Mouse (Mus musculus) cerebellum, postnatal 36 days (tissue): ENCODE results near the gene Uhmk1.
A peak's percentile ranks its signal among the peaks of the same experiment; 100 is the strongest.

Experiments
- DNase-seq, 2 experiments: peaks; one replicate each; pipeline ENCODE4 v3.0.0; 2021 to 2022; ENCODE audit warnings: mixed read lengths in 2 of 2

The Uhmk1 gene

DNA sequence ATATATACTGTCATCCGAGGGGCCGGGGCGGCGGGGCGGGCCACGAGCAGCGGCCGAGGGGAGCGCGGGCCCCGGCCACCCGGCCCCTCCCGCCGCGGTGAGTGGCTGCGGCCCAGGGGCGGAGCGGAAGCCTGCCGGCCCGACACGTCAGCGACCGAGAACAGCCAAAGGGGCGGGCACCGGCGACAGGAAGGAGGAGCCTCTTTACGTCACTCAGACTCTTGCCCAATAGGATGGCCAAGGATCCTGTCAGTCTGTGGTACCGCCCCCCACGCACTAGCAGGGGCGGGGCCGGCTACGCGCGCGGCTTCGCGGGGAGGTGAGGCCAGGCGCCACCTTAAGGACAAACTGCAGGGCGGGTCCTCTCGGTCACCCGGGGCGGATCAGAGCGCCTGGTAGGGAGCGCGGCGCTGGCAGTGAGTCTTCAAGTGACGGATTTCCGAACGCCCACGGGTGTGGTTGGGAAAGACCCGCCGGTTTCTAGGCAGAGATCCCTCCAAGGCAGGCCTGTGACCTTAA, 40.3 kb downstream of the Uhmk1 start, which contains the start of gene Uap1:
TSS of gene Uap1 (minus strand) at position 144 of the 519 bp plus-strand sequence.
- peak; percentile 95 to 97 for DNase-seq

DNA sequence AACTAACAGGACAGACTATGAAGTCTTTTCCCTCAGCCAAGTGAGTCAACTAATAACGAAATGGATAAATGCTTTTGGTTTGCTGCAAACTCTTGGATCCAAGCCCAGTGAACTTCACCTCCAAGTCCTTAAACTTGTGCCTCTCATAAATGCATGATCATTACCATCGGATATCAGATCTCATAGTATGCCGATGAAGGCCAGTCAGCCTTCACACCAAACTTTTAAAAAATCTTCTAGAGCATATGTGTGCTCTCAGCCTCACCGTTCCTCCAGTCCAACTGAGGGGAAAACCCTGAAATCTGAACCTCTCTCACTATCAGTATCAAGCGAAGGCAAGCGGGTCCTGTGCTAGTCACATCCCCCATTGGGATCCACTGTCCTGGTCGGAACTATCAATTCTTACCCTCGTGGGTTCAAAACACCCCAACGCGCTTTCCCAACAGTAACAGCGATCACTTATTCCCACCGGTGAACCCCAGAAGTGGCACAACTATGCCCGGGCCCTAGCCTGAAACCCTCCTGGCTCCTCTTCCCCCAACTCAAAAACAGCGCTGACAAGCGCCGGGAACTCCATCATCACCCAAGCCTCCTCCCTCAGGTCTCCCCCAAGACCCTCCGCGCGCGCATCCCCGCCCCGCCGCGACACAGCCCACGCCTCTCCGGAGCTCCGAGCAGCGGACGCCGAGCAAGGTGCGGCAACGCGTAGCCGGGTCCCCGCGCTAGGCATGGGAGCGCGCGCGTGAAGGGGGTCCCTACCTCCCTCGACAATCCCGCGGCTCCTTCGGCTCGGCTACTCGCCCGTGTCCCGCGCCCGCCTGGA, 41.0 kb downstream of the Uhmk1 start:
- peak in 1 of 2 experiments; percentile 39 for DNase-seq

DNA sequence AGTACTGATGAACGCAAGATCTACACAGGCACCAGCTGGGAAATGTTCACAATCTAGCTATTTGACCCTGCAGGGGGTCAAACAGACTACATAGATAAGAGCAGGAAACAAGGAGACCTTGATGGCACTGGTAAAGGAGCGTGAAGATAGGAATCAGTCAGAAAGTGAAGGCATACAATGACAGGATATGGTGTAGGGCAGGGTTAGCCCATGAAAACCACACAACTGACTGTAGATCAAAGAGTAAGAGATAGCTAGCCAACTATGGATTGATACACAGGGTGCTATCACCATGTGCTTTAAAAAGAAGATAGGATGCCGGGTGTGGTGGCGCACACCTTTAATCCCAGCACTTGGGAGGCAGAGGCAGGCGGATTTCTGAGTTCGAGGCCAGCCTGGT, 47.4 kb downstream of the Uhmk1 start:
- no peak for DNase-seq

DNA sequence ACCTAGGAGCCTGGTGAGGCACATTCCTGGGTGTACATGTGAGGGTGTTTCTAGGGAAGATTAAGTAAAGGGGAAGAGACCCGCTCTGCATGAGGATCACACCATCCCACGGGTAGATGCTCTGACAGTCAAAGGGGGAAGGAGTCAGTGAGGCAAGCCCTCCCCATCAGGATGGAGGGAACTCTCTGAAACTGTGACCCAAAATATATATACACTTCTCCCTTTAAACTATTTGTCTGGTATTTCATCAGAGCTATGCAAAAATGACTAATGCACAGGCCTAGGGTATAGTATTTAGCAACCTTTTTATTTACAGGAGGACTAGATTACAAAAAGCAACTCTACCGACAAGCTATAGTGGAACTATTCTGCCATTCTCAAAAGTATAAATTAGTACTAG, 50.3 kb downstream of the Uhmk1 start:
- DNase-seq = no peak

DNA sequence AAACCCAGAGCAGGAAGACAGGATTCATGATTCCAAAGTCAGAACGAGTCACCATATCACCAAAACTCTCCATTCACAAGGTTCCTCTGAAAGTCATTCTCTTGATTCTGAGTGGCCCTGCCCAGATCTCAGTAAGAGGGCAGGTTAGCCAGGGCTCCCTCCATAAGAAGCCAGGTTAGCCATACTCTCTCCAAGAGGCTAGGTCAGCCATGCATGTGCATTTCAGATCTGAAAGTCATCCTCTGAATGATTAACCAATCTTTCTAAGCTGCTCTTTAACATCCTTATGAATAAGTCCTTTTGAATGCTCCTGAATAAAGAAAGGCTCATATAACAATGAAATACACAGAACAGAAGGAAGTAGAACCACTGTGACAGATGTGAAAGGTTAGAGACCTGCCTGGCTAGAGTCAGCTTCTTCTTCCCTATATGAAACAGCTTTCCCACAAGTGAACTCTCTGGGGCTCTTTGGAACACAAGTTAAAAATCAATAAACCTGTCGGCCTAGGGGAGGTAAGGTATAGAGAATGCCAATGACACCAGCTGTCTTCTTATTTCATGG, 51.1 kb downstream of the Uhmk1 start:
- DNase-seq = no peak

DNA sequence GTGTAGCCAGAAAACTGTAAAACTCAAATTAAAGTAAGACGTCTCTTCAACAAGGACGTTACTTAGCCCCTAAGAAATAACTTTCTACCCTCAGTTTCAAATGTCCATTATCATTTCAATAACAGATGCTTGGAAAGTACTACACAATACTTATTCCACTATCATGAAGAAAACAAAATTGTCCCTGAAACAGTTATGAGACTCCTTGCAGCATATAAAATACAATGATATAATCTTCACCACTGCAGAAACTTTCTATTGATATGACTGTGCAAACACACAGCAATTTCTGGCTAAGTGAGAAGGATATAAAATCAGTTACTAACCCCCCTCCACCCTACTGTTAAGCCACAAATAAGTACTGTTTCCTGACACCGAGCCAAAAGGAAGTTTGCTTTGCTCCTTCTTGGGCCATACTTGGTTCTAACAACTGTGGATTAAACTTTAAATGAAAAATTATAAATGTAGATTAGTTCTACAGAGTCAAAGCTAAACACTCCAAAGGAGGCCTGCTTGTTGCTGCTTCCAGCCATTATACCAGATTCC, 51.7 kb downstream of the Uhmk1 start:
- no peak for DNase-seq

DNA sequence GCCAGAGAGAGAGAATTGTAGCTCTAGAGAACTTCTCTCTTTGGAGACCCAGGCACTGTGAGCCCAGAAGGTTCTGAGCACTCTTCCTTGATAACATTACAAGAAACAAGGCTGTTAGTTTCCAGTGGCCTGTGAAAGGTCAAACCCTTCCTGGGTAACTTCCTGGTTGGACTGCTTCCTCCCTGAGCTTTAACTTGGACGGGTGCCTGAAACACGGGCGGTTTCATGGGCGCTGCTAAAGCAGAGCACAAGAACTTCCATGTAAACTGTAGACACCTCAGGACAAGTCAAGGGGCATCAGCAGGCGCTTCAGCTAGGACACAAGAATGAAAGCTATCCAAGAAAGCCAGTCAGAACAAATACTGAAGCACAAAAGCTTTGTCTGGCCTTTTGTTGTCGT, 53.3 kb downstream of the Uhmk1 start:
- no peak for DNase-seq

DNA sequence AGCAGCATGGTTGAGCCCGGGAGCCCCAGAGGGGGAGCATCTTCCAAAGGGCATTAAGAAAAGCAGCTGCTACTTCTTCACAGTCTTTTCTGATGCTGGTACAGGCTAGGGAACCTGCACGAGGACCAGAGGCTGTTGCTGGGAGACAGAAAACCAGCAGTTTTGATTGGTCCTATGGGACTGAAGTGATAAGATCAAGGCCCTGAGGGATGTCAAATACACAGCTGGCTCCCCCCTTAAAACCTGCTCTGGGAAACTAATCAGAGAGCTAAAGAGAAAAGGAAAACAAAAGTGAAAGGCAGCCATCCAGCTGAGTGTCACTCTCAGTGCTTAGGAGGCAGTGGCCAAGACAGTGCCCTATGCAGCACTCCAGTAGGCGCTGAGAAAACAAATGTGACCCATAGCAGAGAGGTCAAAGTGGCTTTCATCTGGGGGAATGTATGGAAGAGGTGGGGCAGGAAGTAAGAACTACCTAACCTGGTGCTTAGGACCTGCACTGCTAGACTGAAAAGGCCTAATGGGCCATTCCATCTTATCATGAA, 54.7 kb downstream of the Uhmk1 start:
- no peak for DNase-seq

DNA sequence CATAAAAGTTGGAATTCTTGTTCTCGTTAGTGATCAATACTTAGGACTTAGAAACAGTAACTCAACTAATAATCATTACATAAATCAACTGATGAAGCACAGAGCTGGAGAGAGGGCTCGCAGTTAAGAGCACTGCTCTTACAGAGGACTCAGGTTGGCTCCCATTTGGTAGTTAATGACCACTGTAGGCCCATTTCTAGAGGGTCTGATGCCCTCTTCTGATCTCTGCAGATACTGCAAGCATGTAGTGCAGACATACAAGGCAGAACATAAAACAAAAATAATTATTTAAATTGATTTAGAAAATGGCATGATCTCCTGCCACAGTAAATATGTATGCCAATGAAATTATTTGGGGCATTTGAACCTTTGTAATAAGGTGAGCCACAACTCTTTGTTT, 55.5 kb downstream of the Uhmk1 start:
- no peak for DNase-seq

DNA sequence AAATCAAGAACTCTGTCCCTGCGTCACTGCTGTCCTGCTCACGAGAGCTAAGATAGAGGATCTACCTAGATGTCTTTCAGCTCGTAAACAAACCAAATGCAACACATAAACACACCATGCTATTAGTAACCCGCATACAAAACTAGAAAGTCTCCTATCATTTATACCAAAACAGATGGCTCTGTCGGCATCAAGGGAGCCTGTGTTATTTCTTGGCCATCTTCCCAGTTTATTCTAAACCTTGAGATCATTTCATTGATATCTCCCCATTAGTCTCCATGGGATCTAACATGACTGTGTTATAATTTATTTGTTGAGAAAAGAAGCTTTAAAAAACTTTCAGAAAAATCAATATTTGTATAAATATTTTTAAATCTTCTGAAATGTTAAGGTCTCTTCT, 59.4 kb downstream of the Uhmk1 start:
- no peak for DNase-seq

DNA sequence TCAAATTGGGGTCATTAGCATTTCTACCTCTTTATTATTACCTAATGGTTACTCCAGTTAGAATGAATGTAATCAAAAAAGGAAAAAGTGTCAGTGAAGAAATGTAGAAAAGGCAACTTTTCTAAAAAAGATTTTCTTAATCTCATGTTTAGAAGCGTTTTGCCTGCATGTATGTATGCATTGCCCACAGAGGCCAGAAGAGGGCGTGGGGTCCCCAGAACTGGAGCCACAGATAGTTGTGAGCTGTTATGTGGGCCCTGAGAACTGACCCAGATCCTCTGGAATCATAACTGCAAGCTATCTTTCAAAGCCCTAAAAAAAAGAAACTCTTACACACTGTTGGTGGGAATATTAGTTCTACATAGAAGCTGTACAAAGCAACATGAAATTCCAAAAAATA, 59.9 kb downstream of the Uhmk1 start:
- DNase-seq = no peak

DNA sequence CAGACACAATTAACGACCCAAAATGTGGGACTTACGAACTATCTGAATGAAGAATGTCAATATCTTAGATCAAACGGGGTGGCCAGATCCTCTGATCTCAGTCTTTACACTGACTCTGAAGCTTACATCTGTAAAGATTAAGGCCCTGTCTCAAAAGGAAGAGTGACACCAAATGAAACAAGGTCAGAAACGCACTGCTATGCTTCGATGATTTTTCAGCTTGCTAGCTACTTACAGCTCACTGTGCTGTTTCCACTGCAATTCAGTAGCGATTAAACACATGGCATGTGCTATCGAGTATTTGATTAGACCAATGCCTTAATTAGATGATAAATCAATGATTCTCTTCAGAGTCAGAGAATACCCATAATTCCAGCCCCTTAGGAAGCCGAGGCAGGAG, 61.2 kb downstream of the Uhmk1 start:
- DNase-seq = no peak

DNA sequence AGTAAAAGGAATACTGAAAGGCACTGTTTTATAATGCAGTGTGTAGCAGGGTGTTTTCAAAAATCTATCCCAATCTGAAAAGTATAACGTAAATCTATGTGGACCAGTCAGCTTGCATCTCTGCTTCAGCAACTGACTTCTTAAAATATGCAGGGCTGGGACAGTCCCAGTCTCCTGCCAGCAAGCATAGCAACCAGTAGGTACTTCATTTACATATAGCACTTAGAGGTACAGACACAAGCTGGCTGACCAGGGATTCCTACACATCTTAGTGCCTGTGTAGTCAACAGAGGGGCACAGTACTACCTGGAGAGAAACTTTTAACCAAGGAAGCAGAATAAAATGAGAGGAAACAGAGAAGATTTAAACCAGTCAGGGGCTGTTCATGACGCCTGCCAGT, 62.6 kb downstream of the Uhmk1 start:
- DNase-seq = no peak

DNA sequence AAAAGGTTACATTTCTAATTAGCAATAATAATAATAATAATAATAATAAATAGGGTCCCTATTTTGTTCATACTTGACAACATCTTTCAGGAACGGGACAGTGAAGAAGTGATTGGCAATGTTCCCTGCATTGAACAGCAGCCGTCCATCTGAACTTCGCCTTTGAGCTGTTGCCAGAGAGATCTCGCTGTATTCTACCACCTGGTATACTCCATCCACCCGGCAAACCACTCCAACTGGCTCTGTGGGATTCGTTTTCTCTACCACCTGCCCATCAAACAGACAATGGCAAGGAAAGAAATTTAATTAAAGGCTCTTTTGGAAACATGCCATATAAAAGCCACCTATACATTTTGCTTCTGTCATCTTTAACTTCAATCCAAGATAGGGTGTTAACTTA, 64.3 kb downstream of the Uhmk1 start:
- DNase-seq = no peak

DNA sequence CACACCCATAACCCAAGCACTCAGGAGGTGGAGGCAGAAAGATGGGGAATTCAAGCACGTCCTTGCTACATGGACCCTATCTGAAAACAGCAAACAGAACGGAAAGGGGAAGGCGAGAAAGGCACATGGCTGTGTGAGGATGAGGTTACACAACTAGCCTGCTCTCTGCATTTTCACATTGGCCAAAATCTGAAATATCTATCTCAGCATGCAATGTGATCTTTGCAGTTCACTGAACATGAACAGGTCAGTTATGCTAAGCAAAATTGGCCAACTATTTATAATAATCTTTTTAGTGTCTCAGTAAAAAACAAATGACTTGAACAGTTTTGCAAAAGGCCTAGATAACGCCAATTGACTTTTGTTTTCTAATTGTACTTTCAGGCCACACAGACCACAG, 65.4 kb downstream of the Uhmk1 start:
- no peak for DNase-seq

DNA sequence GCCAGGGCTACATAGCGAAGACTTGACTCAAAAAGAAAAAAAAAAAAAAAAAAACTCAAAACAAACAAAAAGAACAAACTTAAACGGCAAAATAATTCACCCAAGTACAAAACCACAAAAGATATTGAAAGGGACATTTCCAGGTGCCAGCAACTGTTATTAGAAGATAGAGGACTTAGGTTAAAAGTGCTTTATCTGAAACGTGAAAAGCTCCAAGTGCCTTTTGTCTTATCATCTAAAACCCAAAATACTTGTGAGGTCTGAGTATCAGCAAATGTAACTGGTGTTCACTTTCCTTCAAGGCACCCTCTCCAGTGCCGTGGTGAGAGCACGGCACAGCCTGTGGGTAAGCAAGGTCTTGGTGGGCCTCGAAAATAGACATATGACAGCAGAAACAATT, 66.7 kb downstream of the Uhmk1 start:
- DNase-seq = no peak

DNA sequence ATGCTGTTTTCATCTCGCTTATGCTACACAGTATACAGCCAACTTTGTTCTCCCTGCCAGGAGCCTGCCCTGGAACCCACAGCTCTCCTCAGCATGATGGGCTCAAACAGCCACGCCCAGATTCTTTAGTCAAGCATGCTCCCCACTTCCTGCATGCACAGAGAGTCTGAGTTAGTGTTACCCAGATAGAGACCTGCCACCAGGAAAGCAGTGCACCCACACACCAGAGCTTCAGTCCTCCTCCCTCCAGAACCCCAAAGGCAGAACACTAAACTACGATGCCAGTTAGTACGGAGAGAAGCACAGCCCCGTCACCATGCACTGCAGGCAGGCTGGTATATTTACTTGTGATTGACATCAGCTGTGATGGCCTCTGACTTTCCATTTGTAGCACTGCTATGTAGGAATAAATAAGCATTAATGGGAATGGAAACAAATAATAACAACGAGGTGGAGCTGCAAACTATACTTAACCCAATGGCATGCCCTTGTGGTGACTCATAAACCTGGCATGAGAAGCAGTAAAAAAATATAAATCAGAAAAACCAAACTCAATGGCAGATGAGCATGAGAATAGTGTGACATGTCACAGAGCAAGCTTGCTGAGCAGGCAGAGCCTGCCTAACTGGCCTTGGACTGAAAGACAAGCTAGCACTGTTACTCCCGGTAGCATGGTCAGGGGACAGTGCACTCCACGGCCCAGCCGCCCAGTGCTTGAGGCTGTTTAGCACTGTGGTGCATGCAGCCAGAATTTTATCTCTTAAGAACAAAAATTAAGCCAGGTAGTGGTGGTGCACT, 67.3 kb downstream of the Uhmk1 start:
- no peak for DNase-seq

DNA sequence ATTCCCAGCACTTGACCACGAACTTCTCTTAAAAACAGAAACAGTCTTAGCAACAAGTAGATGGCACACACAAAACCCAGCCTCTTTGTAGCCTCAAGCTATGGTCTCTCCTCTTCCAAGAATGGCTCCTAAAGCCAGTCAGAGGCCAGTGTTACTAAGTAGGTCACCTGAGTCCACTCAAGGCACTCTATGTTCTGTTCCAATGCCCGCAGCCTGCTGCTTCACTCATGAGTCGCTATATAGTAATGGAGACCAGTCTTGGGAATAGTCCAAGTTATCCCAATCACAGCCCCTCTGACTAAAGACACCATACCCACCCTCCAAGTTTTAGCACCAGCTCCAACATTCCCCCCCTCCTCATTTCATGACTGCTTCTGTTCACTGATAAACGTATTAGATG, 69.6 kb downstream of the Uhmk1 start:
- no peak for DNase-seq
